Mouse (Mus musculus) mature B cell (primary cell): ENCODE measurements around the gene Daam1.

Source experiments
- in situ Hi-C: fragments of 300-500 bp; cut with MboI; formaldehyde crosslinking; loops from 2 replicates; pipeline ENCODE4 v1.14.3; 2019

Gene Daam1

GRCm38 (mm10) chr12:71932433-71933386 lies 101.8 kb downstream of the Daam1 start:
- in situ Hi-C loops = no loop called here

- in situ Hi-C loops = no loop called here
Measured at GRCm38 (mm10) chr12:71933989-71934645, 103.2 kb downstream of the Daam1 start.

GRCm38 (mm10) chr12:71936636-71937035 lies 105.8 kb downstream of the Daam1 start:
- in situ Hi-C loops = no loop called here

DNA sequence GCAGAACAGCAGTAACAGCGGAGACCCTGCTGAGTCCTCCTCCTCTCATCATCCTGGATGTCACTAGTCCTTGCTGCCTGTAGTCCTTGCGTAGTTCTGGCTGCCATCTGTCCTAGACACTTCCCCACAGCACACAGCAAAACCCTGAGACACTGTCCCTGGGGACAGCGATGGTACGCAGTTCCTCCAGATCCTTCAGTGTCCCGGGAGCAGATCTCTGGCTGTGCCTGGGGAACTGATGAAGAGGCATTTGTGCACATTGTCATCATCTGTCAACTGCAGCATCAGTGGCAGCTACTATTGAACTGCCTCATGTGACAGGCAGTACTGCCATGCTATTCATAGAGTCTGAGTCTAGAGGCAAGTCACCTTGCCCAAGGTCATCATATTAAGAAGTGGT lies 107.6 kb downstream of the Daam1 start:
- in situ Hi-C loops = no loop called here

DNA sequence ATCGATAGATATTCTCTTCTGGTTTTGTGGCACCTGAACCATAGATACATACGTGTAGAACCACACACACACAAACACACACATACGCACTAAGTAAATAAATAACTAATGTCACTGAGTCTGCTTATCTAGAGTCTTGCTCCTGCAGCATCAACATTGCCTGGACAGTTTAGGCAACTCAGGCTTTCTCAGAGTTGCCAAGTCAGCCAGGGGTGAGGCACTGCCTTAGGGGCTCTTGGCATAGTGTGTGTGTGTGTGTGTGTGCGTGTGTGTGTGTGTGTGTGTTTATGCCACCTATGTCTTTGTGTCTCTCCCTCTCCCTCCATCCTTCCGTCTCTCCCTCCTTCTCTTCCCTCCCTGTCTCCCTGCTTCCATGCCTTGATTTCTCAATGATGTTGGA lies 110.4 kb downstream of the Daam1 start:
- in situ Hi-C loops = no loop called here

GRCm38 (mm10) chr12:71943112-71943511 lies 112.2 kb downstream of the Daam1 start:
- in situ Hi-C loops = no loop called here

GRCm38 (mm10) chr12:71943646-71944045 lies 112.8 kb downstream of the Daam1 start:
- in situ Hi-C loops = no loop called here

GRCm38 (mm10) chr12:71945844-71946243 lies 115.0 kb downstream of the Daam1 start:
- in situ Hi-C loops = no loop called here

GRCm38 (mm10) chr12:71946448-71946847 lies 115.6 kb downstream of the Daam1 start:
- in situ Hi-C loops = no loop called here

DNA sequence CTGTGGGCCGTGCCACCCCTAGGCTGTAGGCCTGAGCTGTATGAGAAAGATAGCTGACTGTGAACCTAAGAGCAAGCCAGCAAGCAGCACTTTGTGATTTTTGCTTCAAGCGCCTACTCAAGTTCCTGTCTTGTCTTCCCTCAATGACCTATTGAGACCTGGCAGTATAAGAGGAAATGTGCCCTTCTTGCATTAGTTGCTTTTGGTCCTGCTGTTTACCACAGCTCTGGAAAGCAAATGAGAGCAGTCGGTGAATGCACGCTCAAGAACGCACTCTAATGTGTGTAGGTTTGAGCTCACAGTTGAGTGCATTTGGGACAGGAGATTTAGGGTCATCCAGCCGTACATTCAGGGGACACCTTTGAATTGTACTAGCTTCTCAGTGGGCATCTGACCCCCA lies 118.1 kb downstream of the Daam1 start:
- in situ Hi-C loops = no loop called here

GRCm38 (mm10) chr12:71949606-71950005 lies 118.7 kb downstream of the Daam1 start:
- in situ Hi-C loops = no loop called here

DNA sequence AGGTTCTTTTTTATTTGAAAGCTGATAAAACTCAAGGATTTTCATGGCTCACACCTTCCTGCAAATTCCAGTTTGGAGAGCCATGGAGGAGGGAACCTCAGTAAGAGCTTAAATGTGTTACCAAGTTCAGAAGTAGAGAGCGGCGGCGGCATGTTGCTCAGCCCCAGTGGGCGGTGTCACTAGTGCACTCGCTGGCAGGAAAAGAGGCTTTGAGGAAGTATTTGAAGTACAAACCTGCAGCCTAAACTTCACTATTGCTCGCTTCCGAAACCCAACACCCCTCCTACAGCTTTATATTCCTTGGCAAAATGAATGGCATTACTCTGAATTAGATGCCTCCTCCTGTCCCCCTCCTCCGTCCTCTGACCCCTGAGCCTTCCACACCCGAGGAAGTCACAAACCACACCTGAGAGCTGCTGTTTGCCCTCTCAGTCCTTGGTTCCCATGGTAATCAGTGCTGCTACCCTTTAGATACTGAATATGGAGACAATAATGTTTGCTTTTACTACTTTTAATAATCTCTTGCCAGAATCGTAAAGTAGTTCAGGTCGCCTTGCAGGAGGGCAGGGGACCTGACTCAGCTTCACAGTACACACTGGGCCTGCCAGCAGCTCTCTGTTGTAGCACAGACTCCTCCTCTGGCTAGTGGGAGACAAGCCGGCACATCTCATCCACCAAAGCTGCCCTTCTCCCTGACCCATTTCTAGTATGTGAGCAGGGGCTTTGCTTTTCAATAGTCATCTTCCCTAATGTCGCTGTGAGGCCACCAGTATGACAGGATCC lies 119.4 kb downstream of the Daam1 start:
- in situ Hi-C loops = no loop called here

DNA sequence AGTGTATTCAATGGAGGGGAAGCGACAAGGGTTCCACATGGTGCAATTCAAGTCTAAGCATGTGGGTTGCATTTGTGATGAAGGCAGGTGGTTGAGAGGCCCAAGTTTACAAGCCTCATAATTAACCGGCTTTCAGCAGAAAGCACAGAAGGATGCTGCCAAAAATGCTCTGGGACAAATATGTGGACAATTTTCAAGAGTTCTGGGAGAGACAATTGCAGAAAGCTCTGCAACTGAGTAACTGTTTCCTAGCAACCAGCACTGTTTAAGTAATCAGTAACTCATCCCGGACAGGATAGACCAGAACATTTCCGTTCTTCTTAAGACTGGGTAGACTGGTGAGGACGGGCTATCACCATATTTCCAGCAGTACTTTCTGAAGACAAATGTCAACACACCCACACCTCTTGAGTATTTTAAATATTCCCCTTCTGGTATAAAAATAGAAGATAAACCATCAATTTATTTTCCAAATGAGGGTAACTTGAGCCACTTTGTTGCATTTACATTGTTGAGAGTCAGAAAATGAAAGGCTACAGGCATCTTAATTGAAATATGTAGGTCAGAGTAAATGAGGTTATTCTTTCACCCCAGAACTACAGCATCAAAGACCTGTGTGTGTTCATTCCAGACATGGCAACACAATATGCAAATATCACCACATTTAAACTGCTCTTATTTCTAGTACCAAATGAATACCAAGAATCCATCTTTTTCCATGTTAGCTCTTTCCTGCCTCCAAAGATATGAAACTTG lies 123.5 kb downstream of the Daam1 start:
- in situ Hi-C loops = no loop called here

- in situ Hi-C loops = no loop called here
Measured at GRCm38 (mm10) chr12:71956980-71957379, 126.1 kb downstream of the Daam1 start.

- in situ Hi-C loops = no loop called here
Measured at GRCm38 (mm10) chr12:71957496-71957895, 126.6 kb downstream of the Daam1 start.

GRCm38 (mm10) chr12:71959351-71959991 lies 128.6 kb downstream of the Daam1 start:
- in situ Hi-C loops = no loop called here

DNA sequence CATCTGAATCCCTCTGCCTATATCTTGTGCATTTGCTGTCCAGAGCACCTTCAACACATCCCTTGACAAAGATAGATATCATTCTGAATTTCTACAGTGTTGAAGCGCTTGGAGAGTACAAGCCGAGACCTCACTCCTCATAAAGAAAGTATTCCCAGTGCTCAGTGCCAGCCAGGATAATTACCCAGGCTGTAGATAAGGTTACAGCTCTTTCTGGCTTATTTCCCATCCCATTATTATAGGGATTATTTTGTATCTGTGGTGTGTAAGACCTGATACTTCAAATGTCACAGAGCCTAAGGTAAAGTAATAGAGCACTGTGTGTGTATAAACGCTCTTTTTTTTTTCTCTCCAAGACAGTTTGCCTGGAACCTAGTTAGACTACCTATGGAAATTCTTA lies 130.8 kb downstream of the Daam1 start:
- in situ Hi-C loops = no loop called here

DNA sequence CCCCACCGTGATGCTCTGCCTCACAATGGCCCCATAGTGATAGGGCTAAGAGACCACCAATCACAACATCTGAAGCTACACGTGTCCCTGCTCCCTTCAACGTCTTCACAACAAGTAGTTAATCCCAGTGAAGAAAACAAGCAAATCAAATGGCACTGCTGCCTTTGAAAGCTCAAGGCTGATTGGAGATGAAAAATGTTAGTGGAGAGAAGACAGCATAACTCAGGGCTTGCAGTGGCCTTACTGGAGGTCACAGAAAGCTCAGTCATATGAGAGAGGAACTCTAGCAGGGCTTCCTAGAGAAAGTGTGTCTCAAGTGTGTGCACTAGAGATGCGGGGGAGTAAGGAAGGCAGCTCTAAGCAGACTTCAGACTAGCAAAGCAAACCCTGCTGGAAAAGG lies 131.7 kb downstream of the Daam1 start:
- in situ Hi-C loops = no loop called here

DNA sequence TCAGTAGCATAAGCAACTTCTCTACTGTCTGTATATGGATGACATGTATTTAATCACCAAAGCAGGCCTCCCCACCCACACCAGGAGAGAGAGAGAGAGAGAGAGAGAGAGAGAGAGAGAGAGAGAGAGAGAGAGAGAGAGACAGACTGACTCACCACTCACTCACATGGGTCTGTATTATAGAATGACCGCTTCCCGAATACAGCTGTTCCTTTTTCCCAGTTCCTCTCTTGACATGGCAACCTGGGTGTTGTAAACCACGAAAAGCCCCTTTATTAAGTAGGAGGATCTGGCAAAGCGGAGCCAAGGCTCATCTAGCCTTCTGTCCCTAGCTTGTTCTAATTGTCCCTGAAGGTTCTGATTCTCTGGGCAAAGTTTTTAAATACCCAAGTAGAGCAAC lies 137.7 kb downstream of the Daam1 start:
- in situ Hi-C loops = no loop called here

DNA sequence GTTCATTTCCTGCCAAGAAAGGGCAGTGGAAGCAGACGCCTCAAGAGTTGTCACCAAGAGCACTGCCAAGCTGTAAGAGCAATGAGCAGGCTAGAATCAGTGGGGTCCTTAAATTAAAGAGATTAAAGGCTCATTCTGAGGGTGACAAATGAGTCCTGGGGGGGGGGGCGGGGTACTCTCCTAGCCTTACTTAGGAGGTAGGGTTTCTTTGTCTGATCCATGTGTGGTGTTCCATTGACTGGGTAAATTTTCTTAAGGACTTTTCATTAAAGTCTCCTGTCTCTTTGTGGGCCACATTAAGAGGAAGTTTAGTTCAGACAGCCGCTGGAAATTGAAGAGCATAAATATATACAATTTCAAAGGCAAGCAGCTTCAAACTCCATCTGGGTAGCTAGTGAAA lies 138.1 kb downstream of the Daam1 start:
- in situ Hi-C loops = no loop called here

DNA sequence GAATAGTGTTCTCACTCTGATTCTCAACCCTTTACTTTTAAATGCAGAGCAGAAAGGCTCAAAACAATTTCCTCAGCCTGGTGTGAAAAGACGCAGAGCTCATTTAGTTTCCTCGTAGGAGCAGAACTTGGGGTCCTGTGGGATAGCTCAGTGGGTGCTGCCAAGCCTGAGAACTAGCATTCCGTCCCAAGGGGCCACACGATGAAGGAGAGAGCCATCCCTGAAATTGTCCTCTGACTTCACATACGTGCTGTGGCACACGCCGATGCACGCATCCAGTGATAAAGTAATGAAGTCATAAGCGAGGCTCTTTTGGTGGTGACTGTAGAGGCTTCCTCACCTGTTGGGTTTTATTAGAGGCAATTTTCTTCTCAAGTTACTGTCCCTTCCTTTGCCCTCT lies 138.6 kb downstream of the Daam1 start:
- in situ Hi-C loops = no loop called here
